Mouse (Mus musculus) lung, adult 2 months (tissue): ENCODE results near the gene Txnrd1.

Experiments
- CTCF ChIP-seq: fragments of 200-500 bp; IDR thresholded peaks from 2 replicates; pipeline ENCODE4 v1.5.1; 2011; ENCODE audit warnings: mild to moderate bottlenecking, low read length, control low read depth; ENCODE audit not compliant: insufficient read depth
- POLR2A ChIP-seq: fragments of 200-500 bp; IDR thresholded peaks from 2 replicates; pipeline ENCODE4 v1.6.1; 2011; ENCODE audit warnings: low read depth, mild to moderate bottlenecking, control low read depth, low read length, borderline replicate concordance; ENCODE audit errors: extremely low read depth

GRCm38 (mm10) chr10:82789181-82789580 is 44.6 kb upstream of the Txnrd1 start:
- TF ChIP-seq CTCF = no peak
- no peak for TF ChIP-seq POLR2A
